Mouse (Mus musculus) midbrain, postnatal 0 days (tissue): ENCODE results near the gene Prkcg. TPM values are rescaled to one million over a fixed set of nuclear protein-coding genes. Genes with fewer than 3 reads are reported as not detected.
A peak's percentile ranks its signal among the peaks of the same experiment; 100 is the strongest.

ENCODE experiments used
- ATAC-seq: fragments of 200-750 bp; cut with Nextera tagmentation; 2 replicates; pipeline ENCODE4 v1.8.0; 2017; ENCODE audit warnings: moderate number of reproducible peaks, mild to moderate bottlenecking, moderate TSS enrichment, moderate library complexity; ENCODE audit not compliant: low FRiP score
- DNase-seq: peaks from one replicate; pipeline ENCODE4 v3.0.0-alpha.2; 2015; ENCODE audit warnings: low spot score
- H3K27ac ChIP-seq: fragments of 300-500 bp; sonication (generic); 2 replicates; pipeline ENCODE4 v1.5.1; 2014; ENCODE audit warnings: low read depth, mild to moderate bottlenecking, low read length, mixed read lengths
- H3K27me3 ChIP-seq: fragments of 300-500 bp; sonication (generic); 2 replicates; pipeline ENCODE4 v1.6.1; 2014; ENCODE audit warnings: low read length, control low read depth, mixed read lengths; ENCODE audit not compliant: insufficient read depth
- H3K36me3 ChIP-seq: fragments of 300-500 bp; sonication (generic); 2 replicates; pipeline ENCODE4 v1.6.1; 2014; ENCODE audit warnings: low read length, control low read depth, mixed read lengths; ENCODE audit not compliant: insufficient read depth
- H3K4me1 ChIP-seq: fragments of 300-500 bp; sonication (generic); 2 replicates; pipeline ENCODE4 v1.6.1; 2014; ENCODE audit warnings: mild to moderate bottlenecking, control low read depth, antibody characterized with exemption, low read length, mixed read lengths; ENCODE audit not compliant: insufficient read depth
- H3K4me2 ChIP-seq: fragments of 300-500 bp; sonication (generic); 2 replicates; pipeline ENCODE4 v1.6.1; 2014; ENCODE audit warnings: low read depth, mild to moderate bottlenecking, low read length, mixed read lengths; ENCODE audit not compliant: poor library complexity, severe bottlenecking
- H3K4me3 ChIP-seq: fragments of 300-500 bp; sonication (generic); 2 replicates; pipeline ENCODE4 v1.5.1; 2014; ENCODE audit warnings: low read depth, mild to moderate bottlenecking, low read length, moderate library complexity
- H3K9ac ChIP-seq: fragments of 300-500 bp; sonication (generic); replicated peaks from 2 replicates; pipeline ENCODE4 v1.6.1; 2014; ENCODE audit warnings: mild to moderate bottlenecking, low read length, moderate library complexity, mixed read lengths; ENCODE audit not compliant: poor library complexity, severe bottlenecking
- H3K9me3 ChIP-seq: fragments of 300-500 bp; sonication (generic); 2 replicates; pipeline ENCODE4 v1.6.1; 2016; ENCODE audit warnings: low read length, control low read depth
- CTCF ChIP-seq: IDR thresholded peaks from 2 replicates; pipeline ENCODE4 v1.5.1; 2016; ENCODE audit warnings: antibody characterized with exemption, mild to moderate bottlenecking
- WGBS: fragments of 180-500 bp; shearing (Covaris S2); extraction: QIAGEN DNeasy Blood & Tissue Kit; methylation state at CpG from one replicate; pipeline ENCODE4 v1.1.7; 2014; 5-methylcytosine and 5-hydroxymethylcytosine counted together
- polyA plus RNA-seq: library from polyadenylated mRNA; unstranded; fragments of >200 nt; fragmentation: Nextera tagmentation; extraction: Ambion mirVana; gene quantifications from 2 replicates; pipeline ENCODE4 v1.2.1, GENCODE M21; 2015
- total RNA-seq: library from RNA; depleted of rRNA; stranded (reverse); fragments of >200 nt; gene quantifications from 2 replicates; pipeline ENCODE4 v1.2.3, GENCODE M21; 2014

Gene Prkcg
- total and polyA plus RNA-seq, 2 experiments from 2014 or later = 7.4 to 11.5 TPM

DNA sequence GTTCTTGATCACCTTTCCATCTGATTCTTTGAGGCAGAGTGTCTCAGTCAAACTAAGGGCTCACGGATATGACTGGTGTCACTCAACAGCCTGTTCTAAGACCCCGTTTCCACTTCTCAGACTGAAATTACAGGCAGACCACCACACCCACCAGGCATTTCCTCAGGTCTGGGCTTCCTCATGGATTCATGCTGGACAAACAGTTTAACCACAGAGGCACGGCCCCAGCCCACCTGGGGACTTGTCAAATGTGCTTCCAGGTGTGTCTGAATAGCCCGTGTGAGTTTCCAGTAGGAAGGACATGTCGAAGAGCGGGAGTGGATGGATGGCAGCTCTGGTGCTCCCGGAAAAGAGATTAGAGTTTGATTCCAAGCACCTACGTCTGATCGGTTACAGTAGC is 60.8 kb downstream of the Prkcg start:
- Histone ChIP-seq H3K4me3 (no peak overlapping the region), H3K4me1 (no peaks in the 10 kb centered on the region), H3K9me3 (no peaks in the 10 kb centered on the region), H3K36me3 (peaks cover 22% of the 10 kb centered on the region), H3K27me3 (no peaks in the 10 kb centered on the region), H3K4me2 (no peak overlapping the region), H3K27ac (no peak overlapping the region), H3K9ac (no peak overlapping the region)
- 92% methylated on average over 9 of the region's 9 CpGs for WGBS
- DNase-seq = no peak
- ATAC-seq = no peak
- TF ChIP-seq CTCF = no peak

GRCm38 (mm10) chr7:3351536-3351935 is 62.6 kb downstream of the Prkcg start:
- Histone ChIP-seq H3K4me2 (no peak overlapping the region), H3K9me3 (no peaks in the 10 kb centered on the region), H3K4me1 (no peaks in the 10 kb centered on the region), H3K4me3 (no peak overlapping the region), H3K27me3 (no peaks in the 10 kb centered on the region), H3K9ac (no peak overlapping the region), H3K27ac (no peak overlapping the region), H3K36me3 (peaks cover 27% of the 10 kb centered on the region)
- 95% methylated on average over 1 of the region's 1 CpGs for WGBS
- peak; percentile 25 for TF ChIP-seq CTCF
- DNase-seq (no peak), ATAC-seq (no peak)

DNA sequence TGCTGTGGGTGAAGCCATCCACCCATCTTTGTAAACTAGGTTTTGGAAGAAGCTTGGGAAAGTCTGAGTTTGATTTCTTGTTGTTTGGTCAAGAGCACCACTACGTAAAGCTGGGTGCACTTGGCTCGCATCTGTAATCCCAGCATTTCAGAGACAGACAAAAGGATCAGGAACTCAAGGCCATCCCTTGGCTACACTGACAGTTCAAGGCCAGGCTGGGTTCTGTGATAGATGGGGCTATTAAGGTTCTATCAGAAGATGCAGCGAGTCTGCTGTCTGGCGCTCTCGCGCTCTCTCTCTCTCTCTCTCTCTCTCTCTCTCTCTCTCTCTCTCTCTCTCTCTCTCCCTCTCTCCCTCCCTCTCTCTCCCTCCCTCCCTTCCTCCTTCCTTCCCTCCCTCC is 65.9 kb downstream of the Prkcg start:
- WGBS = 82% methylated on average over 6 of the region's 6 CpGs
- ATAC-seq (no peak), DNase-seq (no peak)
- H3K4me2 ChIP-seq = no peak overlapping the region
- H3K27me3 ChIP-seq = no peaks in the 10 kb centered on the region
- no peaks in the 10 kb centered on the region for H3K9me3 ChIP-seq
- H3K27ac ChIP-seq = no peak overlapping the region
- no peak overlapping the region for H3K9ac ChIP-seq
- H3K4me3 ChIP-seq = no peak overlapping the region
- H3K4me1 ChIP-seq = no peaks in the 10 kb centered on the region
- no peak for TF ChIP-seq CTCF
- peaks cover 24% of the 10 kb centered on the region for H3K36me3 ChIP-seq

GRCm38 (mm10) chr7:3360678-3361077 is 71.7 kb downstream of the Prkcg start:
- DNase-seq (no peak), ATAC-seq (no peak)
- Histone ChIP-seq H3K27ac (no peak overlapping the region), H3K36me3 (peaks cover 20% of the 10 kb centered on the region), H3K4me3 (no peak overlapping the region), H3K4me1 (no peaks in the 10 kb centered on the region), H3K9ac (no peak overlapping the region), H3K9me3 (no peaks in the 10 kb centered on the region), H3K27me3 (no peaks in the 10 kb centered on the region), H3K4me2 (no peak overlapping the region)
- no peak for TF ChIP-seq CTCF
- 92% methylated on average over 1 of the region's 1 CpGs for WGBS

DNA sequence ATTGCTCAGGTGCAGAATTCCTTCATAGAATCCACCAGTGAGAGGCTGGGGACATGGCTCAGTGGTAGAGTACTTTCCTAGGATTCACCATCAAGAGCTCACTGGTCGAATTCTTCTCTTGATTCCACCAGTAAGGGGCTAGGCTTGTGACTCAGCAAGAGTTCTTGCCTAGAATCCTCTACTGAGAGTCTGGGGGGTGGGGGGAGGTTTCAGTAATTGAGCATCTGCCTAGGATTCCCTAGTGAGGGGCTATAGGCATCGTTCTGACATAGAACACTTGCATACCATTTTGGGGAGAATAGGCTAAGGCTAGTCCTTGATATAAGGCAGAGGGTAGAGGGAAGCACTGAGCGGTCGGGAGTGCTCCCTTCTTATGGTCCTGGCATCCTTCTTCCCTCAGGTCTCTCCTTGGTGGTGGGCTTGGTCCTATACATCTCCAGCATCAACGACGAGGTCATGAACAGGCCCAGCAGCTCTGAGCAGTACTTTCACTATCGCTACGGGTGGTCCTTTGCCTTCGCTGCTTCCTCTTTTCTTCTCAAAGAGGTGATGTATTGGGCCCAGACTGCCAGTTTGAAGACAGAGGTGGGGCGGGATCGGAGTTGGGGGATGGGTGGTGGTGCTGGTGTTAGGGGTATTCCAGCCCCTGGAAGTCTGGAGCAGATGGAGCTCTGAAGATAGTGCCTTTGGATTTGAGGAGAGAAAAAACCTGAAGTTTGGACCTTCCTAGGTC is 76.7 kb downstream of the Prkcg start:
- DNase-seq = no peak
- no peak for TF ChIP-seq CTCF

GRCm38 (mm10) chr7:3366705-3367516 is 77.9 kb downstream of the Prkcg start:
- no peak overlapping the region for H3K4me2 ChIP-seq
- peaks cover 2% of the 10 kb centered on the region; the same call in 1 of the 2 replicates for H3K4me1 ChIP-seq
- ATAC-seq = no peak
- H3K9ac ChIP-seq = no peak overlapping the region
- TF ChIP-seq CTCF = no peak
- no peak overlapping the region for H3K27ac ChIP-seq
- no peaks in the 10 kb centered on the region for H3K9me3 ChIP-seq
- WGBS = 28% methylated on average over 42 of the region's 42 CpGs
- no peak overlapping the region for H3K4me3 ChIP-seq
- DNase-seq = no peak
- 0 out of 2 replicates have a peak, but pooled peaks cover 6% of the 10 kb centered on the region for H3K36me3 ChIP-seq
- H3K27me3 ChIP-seq = no peaks in the 10 kb centered on the region

More for the DNA sequence above, 76.7 kb downstream of the Prkcg start:
- H3K9ac ChIP-seq = no peak overlapping the region
- H3K4me1 ChIP-seq = peaks cover 2% of the 10 kb centered on the region; the same call in 1 of the 2 replicates
- ATAC-seq = no peak
- no peaks in the 10 kb centered on the region for H3K27me3 ChIP-seq
- 54% methylated on average over 11 of the region's 11 CpGs for WGBS
- H3K4me3 ChIP-seq = no peak overlapping the region
- no peak overlapping the region for H3K4me2 ChIP-seq
- no peaks in the 10 kb centered on the region for H3K9me3 ChIP-seq
- H3K27ac ChIP-seq = no peak overlapping the region
- H3K36me3 ChIP-seq = 0 out of 2 replicates have a peak, but pooled peaks cover 8% of the 10 kb centered on the region
